Mouse (Mus musculus): ENCODE measurements around the gene Cyp2ab1. TPM values are rescaled to one million over a fixed set of nuclear protein-coding genes. Genes with fewer than 3 reads are reported as not detected.
"Not testable (repeated sequence)": the region's sequence is repeated elsewhere in the genome, so short reads cannot be mapped to it uniquely, and the experiment has no call there.

Cyp2ab1 gene
- 0.13 and 2.3 TPM in 2 replicates for total RNA-seq (2017)

- ATAC-seq (replicated peaks in 1 of 2; ENCODE audit: insufficient read depth in 1 of 2, low FRiP score in 2 of 2, low TSS enrichment in 1 of 2, low read depth in 1 of 2, poor library complexity in 2 of 2, severe bottlenecking in 2 of 2): no peak
Measured at GRCm38 (mm10) chr16:20325286-20325685, at the start of gene Cyp2ab1. Gene Cyp2ab1 (minus strand): TSS chr16:20325404.

- ATAC-seq (replicated peaks in 1 of 2; ENCODE audit: insufficient read depth in 1 of 2, low FRiP score in 2 of 2, low TSS enrichment in 1 of 2, low read depth in 1 of 2, poor library complexity in 2 of 2, severe bottlenecking in 2 of 2): no peak
Measured at GRCm38 (mm10) chr16:20371731-20372130, 46.5 kb upstream of the Cyp2ab1 start.

- no peak for ATAC-seq (replicated peaks in 1 of 2; ENCODE audit: insufficient read depth in 1 of 2, low FRiP score in 2 of 2, low TSS enrichment in 1 of 2, low read depth in 1 of 2, poor library complexity in 2 of 2, severe bottlenecking in 2 of 2)
Measured at GRCm38 (mm10) chr16:20368221-20368620, 43.0 kb upstream of the Cyp2ab1 start.

DNA sequence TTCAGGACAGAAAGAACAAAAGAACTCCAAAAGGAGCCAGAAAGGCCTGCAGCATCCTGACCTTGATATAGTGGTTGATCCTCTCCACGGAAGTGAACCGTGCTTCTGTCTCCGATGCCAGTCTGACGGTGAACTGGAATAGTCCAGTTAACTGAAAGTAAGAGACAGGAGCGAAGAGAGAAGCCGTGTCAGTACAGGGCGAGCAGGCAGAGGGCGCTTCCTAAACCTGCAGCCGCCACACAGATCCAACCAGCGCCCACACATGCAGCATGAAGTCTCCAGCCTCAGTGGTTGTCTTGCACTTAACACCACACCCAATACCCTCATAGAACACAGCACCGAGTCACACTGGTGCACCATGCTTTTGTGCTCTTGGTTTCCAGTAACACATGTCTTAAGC lies 36.9 kb upstream of the Cyp2ab1 start:
- ATAC-seq (replicated peaks in 1 of 2; ENCODE audit: insufficient read depth in 1 of 2, low FRiP score in 2 of 2, low TSS enrichment in 1 of 2, low read depth in 1 of 2, poor library complexity in 2 of 2, severe bottlenecking in 2 of 2): no peak

DNA sequence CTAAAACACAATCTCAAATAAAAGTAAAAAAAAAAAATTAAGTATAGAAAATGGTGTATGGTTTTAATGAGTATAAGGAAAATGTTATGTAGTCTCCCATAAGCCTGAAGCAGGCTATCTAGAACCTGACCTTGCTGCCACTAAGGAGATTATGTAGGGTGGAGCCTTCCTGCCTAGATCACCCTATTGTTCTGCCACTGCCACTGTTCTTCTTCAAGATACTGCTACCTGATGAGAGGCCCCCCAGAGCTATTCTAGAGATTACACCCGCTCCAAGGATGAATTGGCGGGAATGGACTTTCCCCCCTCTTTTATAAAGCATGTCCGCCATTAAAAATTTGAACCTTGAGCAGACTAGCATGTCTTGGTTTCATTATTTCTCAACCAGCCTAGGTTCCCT lies 36.3 kb upstream of the Cyp2ab1 start:
- ATAC-seq (replicated peaks in 1 of 2; ENCODE audit: insufficient read depth in 1 of 2, low FRiP score in 2 of 2, low TSS enrichment in 1 of 2, low read depth in 1 of 2, poor library complexity in 2 of 2, severe bottlenecking in 2 of 2): not testable (repeated sequence)

- peak in 1 of 2 experiments; percentile 70; a peak in 1 of 4 replicates for ATAC-seq (replicated peaks in 1 of 2; ENCODE audit: insufficient read depth in 1 of 2, low FRiP score in 2 of 2, low TSS enrichment in 1 of 2, low read depth in 1 of 2, poor library complexity in 2 of 2, severe bottlenecking in 2 of 2)
Measured at GRCm38 (mm10) chr16:20359643-20360295, 34.6 kb upstream of the Cyp2ab1 start.

GRCm38 (mm10) chr16:20357837-20358236 lies 32.6 kb upstream of the Cyp2ab1 start:
- peak; percentile 69 to 76; a peak in 2 of 4 replicates for ATAC-seq (replicated peaks in 1 of 2; ENCODE audit: insufficient read depth in 1 of 2, low FRiP score in 2 of 2, low TSS enrichment in 1 of 2, low read depth in 1 of 2, poor library complexity in 2 of 2, severe bottlenecking in 2 of 2)

- no peak for ATAC-seq (replicated peaks in 1 of 2; ENCODE audit: insufficient read depth in 1 of 2, low FRiP score in 2 of 2, low TSS enrichment in 1 of 2, low read depth in 1 of 2, poor library complexity in 2 of 2, severe bottlenecking in 2 of 2)
Measured at GRCm38 (mm10) chr16:20354762-20355161, 29.6 kb upstream of the Cyp2ab1 start.

GRCm38 (mm10) chr16:20354011-20354410 lies 28.8 kb upstream of the Cyp2ab1 start:
- no peak for ATAC-seq (replicated peaks in 1 of 2; ENCODE audit: insufficient read depth in 1 of 2, low FRiP score in 2 of 2, low TSS enrichment in 1 of 2, low read depth in 1 of 2, poor library complexity in 2 of 2, severe bottlenecking in 2 of 2)

- ATAC-seq (replicated peaks in 1 of 2; ENCODE audit: insufficient read depth in 1 of 2, low FRiP score in 2 of 2, low TSS enrichment in 1 of 2, low read depth in 1 of 2, poor library complexity in 2 of 2, severe bottlenecking in 2 of 2): no peak
Measured at GRCm38 (mm10) chr16:20345464-20345863, 20.3 kb upstream of the Cyp2ab1 start.

GRCm38 (mm10) chr16:20338616-20339015 lies 13.4 kb upstream of the Cyp2ab1 start:
- ATAC-seq (replicated peaks in 1 of 2; ENCODE audit: insufficient read depth in 1 of 2, low FRiP score in 2 of 2, low TSS enrichment in 1 of 2, low read depth in 1 of 2, poor library complexity in 2 of 2, severe bottlenecking in 2 of 2): no peak

DNA sequence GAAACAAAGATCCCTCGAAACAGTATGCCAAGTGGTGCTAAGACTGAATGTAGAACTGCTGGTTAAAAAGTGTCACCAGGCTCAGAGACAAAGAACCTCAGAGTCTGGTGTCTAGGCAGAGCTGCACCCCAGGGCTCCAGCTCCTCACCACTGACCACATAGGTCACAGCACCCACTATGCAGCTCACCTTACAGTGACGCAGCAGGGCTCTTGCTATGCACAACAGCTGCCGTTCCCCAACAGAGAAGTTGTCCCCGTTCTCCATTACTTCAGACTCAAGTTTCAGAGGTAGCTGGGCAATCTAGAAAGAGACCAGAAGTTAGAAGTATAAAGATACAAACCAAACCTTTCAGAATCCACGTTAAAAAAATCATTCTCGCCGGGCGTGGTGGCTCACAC lies 9.7 kb upstream of the Cyp2ab1 start:
- ATAC-seq (replicated peaks in 1 of 2; ENCODE audit: insufficient read depth in 1 of 2, low FRiP score in 2 of 2, low TSS enrichment in 1 of 2, low read depth in 1 of 2, poor library complexity in 2 of 2, severe bottlenecking in 2 of 2): no peak

DNA sequence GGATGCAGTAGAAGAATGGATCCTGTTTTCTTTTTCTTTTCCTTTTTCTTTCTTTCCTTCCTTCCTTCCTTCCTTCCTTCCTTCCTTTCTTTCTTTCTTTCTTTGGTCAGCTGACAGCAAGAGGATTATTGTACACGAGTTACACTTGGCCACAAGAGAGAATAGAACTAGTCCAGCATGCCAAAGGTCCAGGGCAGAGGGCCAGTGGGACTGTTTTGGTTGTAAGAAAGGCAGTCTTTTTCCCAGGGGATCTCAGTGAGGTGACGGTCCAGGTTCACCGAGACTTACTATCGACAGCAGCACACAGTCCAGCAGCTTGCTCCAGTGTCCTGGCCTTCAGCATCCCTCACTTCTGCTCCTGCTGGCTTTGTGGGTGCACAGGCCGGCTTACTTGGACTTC lies 3.1 kb upstream of the Cyp2ab1 start:
- ATAC-seq (replicated peaks in 1 of 2; ENCODE audit: insufficient read depth in 1 of 2, low FRiP score in 2 of 2, low TSS enrichment in 1 of 2, low read depth in 1 of 2, poor library complexity in 2 of 2, severe bottlenecking in 2 of 2): no peak

DNA sequence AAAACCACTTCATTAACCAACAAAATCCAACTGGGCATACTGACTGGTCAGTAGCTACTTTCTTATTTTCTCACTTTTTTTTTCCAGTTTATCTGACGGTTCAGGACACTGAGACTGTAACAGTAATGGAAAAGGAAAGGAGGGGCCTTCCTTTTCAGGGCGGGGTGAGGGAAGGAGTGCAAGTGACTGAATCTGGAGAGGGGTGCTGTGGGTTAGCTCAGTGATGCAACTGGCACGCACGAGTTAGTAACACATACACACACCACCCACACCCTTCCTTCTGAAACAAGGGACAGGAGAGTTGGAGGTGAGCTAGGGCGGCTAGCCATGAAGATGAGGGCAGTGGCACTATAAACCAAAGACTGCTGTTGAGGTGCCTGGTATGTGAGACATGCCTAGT lies 1.3 kb downstream of the Cyp2ab1 start:
- ATAC-seq (replicated peaks in 1 of 2; ENCODE audit: insufficient read depth in 1 of 2, low FRiP score in 2 of 2, low TSS enrichment in 1 of 2, low read depth in 1 of 2, poor library complexity in 2 of 2, severe bottlenecking in 2 of 2): no peak

GRCm38 (mm10) chr16:20322274-20322673 lies 2.9 kb downstream of the Cyp2ab1 start:
- no peak for ATAC-seq (replicated peaks in 1 of 2; ENCODE audit: insufficient read depth in 1 of 2, low FRiP score in 2 of 2, low TSS enrichment in 1 of 2, low read depth in 1 of 2, poor library complexity in 2 of 2, severe bottlenecking in 2 of 2)

- peak; percentile 7 to 64; a peak in 1 of 4 replicates for ATAC-seq (replicated peaks in 1 of 2; ENCODE audit: insufficient read depth in 1 of 2, low FRiP score in 2 of 2, low TSS enrichment in 1 of 2, low read depth in 1 of 2, poor library complexity in 2 of 2, severe bottlenecking in 2 of 2)
Measured at GRCm38 (mm10) chr16:20316770-20317169, 8.4 kb downstream of the Cyp2ab1 start.

DNA sequence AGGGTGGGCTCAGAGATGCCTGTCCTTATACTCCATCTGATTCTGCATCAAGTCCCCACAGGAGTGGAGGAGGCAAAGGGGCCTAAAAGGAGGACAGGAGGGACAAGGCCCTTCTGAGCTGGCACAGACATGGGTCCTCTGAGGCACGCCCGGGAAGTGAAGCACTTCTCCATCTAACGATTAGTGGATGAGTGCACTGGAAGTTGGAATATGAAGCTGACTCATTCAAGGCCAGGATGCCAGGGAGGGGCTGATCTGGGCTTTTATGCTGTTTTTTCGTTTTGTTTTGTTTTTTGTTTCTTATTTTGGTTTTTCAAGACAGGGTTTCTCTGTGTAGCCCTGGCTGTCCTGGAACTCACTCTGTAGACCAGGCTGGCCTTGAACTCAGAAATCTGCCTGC lies 9.9 kb downstream of the Cyp2ab1 start:
- ATAC-seq (replicated peaks in 1 of 2; ENCODE audit: insufficient read depth in 1 of 2, low FRiP score in 2 of 2, low TSS enrichment in 1 of 2, low read depth in 1 of 2, poor library complexity in 2 of 2, severe bottlenecking in 2 of 2): no peak

DNA sequence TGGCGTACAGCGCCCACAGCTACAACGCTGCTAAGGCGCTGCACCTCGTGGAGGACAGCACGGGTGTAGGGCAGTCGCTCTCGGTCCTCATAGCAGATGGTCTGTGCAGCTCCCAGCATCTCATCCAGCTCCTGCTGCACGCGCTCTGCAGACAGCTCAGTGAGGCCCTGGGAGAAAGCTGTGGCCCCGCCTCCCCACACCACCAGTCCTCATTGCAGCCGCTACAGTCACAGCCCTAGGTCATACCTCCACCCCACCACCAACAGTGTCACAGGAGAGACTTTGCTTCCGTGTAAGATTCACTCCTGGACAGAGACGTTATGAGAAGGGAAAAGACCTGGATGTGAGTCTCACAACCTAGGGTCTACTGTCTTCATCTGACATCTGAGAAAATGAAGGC lies 12.9 kb downstream of the Cyp2ab1 start:
- ATAC-seq (replicated peaks in 1 of 2; ENCODE audit: insufficient read depth in 1 of 2, low FRiP score in 2 of 2, low TSS enrichment in 1 of 2, low read depth in 1 of 2, poor library complexity in 2 of 2, severe bottlenecking in 2 of 2): no peak

All from hematopoietic stem cell, adult 5-6 weeks (primary cell).